Mouse (Mus musculus) spleen, postnatal 10 days (tissue): ENCODE measurements around the gene Zpbp2.

Experiments
- DNase-seq, 2 experiments: peaks; one replicate each; pipeline ENCODE4 v3.0.0; 2021 to 2022; ENCODE audit warnings: low spot score in 2 of 2

Zpbp2 gene

DNA sequence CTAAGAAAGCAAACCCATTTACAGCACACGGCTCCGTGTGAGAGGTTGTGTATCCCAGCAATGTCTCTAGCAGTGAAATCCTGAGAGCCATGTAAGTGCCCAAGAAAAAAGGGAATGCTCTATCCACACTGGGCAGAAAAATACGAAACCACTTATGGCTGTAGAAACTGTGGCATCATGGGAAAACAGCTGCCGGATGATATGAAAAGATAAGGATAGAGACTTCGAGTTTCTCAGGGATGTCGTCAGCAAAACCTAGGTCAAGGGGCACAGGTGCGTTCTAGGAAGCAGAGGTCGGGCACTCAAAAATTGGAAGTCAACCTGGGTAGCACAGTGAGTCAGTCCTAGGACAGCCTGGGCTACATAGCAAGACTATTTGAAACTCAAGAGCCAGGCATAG is 38.4 kb downstream of the Zpbp2 start:
- no peak for DNase-seq

DNA sequence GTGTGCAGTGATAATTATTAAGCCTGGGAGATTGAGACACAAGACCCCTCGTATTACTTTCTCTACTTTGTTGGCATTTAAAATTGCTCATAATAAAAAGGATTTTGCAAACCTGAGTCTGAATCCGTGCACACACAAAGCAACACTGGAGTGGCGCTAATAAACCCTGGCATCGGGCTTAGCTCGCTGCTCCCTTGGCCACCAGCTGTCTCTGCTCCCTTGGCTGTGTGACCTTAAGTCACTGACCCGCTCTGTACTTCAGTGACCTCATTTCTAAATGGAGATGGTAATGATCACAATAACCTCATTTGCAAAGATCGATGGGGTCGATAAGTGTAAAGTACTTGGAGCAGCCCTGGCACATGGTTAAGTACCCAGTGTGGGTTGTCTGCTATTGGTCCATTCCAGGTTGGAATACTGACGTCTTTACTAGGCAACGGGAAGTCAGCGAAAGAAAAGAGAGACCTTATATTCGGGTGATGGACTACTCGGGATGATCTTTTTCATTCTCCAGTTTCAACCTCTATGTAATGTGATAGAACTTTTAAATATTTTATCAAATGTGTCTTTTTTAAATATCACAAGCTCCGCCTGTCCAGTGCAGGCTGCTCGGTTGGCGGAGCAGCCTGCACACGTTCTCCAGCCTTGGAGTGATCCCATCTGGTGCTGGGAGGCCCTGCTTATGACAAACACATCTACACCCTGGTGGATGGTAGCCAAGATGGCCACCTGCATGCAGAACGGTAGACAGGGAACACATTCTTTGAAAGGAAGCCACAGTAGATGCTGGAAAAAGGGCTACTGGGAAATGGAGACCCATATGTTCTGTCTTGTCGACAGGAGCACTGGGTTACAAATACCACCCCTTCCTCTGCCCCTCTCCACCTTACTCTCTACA is 39.9 kb downstream of the Zpbp2 start:
- DNase-seq: no peak

DNA sequence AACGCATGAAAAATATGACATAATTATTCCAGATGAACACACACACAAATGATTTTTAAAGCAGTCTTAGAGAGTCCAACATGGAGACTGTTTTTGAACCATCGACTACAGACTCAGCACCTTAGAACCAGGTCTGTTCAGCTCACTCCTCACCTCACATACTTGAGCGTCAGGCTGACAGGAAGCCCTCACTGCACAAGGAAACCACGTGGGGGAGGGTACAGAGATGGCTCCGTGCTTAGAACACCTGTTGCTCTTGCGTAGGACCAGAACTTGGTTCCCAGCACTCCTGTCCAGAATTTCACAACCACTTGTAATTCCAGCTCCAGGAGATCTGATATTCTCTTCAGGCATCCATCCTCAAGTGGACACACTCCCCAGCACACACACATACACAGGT is 44.1 kb downstream of the Zpbp2 start:
- no peak for DNase-seq

DNA sequence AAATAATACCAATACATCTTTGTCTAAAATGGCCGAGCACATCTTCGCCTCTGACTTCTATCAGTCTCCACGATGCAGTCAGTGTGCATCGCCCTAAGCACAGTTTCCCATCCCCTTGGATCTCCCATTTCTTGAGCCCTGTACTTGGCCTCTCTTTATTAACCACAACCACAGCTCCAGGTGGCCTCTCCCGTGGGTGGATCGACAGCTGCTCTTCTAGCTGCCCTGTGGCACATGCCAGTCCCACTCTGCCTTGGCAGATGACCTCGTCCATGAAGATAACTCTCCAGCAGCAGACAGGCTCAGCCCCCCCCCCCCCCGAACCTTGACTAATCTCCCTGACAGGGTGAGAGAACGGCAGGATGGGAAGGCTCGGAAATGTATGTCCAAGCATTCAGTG is 44.6 kb downstream of the Zpbp2 start:
- no peak for DNase-seq

DNA sequence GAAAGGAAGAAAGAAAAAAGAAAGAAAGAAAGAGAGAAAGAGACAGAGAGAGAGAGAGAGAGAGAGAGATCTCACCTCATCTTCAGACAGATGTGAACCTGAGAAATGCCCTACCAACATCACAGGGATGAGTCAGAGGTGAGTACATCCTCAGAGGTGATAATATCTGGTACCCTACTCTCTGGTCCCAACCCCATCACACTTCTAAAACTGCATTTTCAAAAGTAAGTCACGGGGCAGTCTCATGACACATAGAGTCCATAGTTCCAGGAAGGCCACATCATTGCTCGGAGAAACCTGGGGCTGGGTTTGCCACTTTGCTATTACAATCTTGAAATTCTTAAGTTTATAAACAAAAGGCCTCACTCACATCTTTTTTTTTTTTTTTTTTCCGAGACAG is 45.1 kb downstream of the Zpbp2 start:
- no peak for DNase-seq

DNA sequence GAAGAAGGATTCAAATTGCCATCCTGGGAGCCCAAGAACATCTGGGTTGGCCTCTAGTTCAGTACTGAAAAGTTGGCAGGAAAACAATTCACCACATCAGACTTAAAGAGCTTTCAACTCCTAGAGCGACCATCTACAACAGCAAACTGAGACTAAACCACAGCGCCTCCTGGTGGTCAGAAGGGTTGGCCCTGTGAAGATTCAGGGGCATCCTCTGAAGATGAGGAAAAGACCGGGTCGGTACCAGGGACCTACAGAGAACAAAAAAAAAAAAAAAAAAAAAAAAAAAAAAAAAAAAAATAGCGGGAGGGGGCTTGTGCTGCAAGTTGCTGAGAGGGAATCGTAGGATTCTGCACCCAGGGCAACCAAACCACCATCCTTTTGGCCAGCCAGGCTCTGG is 46.5 kb downstream of the Zpbp2 start:
- DNase-seq: peak; percentile 78 to 89

DNA sequence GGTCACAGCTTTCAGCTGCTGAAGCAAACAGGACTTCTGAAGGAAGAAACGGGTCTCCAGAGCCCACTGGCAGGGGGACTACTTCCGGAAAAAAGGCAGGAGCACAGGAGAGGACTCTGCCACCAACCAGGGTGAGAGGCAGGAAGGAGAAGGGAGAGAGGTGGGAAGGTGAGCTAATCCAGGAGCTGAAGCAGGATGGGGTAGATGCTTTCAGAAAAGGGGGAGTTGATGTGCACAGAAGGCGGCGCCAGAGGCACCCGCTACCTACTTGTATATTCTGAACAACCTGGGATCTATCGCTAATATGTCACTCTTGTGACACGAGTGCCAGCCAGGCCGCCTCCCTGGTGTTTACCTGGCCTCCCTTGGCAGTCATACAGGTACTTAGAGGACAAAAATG is 47.1 kb downstream of the Zpbp2 start, which contains the start of gene Lrrc3c:
Lrrc3c (plus strand) TSS at position 301 of the 400 bp plus-strand sequence.
- no peak for DNase-seq

DNA sequence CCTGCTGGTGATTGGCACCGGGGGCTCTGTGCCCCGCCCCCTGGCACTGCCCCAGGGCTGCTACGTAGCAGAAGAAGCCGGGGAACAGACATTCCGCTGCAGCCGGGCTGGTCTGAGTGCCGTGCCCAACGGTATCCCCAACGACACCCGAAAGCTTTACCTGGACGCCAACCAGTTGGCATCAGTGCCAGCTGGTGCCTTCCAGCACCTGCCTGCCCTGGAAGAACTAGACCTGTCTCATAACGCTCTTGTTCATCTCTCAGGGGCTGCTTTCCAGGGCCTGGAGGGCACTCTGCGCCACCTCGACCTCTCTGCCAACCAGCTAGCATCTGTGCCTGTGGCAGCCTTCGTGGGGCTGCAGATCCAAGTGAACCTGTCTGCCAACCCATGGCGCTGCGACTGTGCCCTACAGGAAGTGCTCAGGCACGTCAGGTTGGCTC is 48.0 kb downstream of the Zpbp2 start:
- no peak for DNase-seq

DNA sequence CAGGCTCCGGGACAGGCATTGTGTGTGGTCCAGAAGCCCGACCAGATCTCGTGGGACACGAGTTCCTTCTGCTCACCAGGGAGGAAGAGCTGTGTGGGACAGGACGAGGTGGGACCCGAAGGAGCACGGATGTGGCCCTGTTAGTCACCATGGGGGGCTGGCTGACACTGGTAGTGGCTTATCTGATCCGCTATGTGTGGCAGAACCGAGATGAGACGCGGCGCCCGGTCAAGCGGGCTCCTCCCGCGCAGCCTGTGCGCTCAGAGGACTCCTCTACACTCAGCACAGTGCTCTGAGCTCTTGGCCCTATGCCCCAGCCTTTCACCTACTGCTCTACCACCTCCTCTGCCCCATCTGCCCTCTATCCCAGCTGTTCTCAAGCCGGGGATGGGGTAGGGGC is 48.4 kb downstream of the Zpbp2 start:
- peak in 1 of 2 experiments; percentile 16 for DNase-seq

DNA sequence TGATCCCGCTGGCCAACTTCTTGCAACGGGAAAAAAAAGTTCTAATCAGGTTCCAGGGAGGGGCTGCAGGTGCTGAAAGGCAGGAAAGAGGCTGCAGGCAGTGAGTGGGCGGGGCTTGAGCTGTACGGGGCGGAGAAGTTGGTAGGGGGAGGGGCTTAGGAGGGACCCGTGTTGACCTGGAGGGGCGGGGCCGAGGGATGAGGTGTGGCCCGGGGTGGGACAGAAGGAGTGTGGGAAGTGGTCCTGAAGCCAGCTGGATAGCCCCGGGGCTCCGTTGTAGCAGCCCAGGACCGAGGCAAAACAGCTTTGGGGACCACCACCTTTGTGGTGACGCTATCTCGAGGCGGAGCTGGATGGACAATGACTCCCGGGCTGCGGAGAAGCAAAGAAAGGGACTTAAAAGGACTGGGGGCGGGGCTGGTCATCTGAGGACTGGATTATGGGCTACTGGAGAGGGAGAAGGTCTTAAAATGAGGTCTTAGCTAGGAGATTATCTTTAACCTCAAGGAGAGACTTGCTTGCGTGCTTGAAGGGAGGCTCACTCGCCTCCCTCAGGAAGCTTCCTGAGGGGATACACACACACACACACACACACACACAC is 51.3 kb downstream of the Zpbp2 start:
- peak; percentile 20 to 71 for DNase-seq

DNA sequence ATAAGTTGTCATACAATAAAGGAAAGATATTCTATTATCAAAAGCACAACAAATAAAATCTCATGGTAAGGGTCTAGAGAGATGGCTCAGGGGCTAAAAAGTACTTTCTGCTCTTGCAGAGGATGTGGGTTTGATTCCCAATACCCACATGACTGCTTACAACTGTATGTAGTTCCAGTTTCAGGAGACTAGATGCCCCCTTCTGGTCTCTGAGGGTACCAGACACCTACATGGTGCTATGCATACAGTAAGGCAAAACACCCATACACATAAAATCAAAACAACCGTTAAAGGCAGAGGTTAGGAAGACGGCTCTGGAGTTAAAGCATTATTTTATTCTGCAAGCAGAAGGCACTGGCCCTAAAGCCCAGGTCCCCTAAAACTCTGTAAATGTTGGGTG is 53.1 kb downstream of the Zpbp2 start:
- DNase-seq: peak in 1 of 2 experiments; percentile 12

DNA sequence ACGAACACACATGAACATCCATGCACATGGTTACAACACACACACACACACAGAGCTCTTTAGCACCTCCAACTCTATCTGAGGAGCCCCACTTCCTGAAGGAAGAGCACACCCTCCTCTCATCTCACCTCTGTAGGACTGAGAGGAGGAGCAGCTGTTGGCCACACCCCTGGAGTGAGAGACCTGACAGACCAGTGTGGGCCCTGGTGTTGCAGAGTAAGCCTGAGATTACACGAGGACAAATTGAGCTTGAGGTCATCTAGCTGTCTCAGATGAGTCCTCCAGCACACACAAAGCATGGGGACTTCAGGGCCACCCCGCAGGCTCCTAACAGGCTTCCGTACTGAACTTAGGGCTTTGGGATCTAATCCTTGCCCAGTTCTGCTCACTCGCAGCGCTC is 54.0 kb downstream of the Zpbp2 start:
- DNase-seq: peak in 1 of 2 experiments; percentile 10

DNA sequence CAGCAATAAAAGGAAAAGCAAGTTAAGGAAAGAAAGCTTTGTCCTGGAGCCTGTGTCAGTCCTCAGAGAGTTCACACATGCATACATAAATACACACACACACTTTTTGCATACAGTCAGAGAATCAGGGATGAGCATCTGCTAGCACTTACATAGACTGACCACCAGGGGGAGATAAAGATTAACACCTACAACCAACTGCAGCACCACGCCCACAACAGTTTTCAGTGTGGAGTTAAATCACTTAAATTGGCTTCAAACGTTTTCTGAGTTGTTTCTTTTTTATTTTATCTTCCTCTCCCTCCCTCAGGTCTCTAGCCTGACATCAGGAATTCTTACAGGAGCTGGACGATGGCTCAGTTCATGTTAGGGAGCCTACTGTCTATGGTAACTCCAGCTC is 55.9 kb downstream of the Zpbp2 start:
- DNase-seq: peak in 1 of 2 experiments; percentile 54
